Mouse (Mus musculus) G1E (cell line): Measurements from ENCODE around the gene Magt1.

Experiments used
- CTCF ChIP-seq: IDR thresholded peaks from 2 replicates; pipeline ENCODE4 v1.5.1; 2012; ENCODE audit warnings: low read depth, low read length, inconsistent platforms, mixed read lengths
- GATA1 ChIP-seq: IDR thresholded peaks from 2 replicates; pipeline ENCODE4 v1.6.1; 2012; ENCODE audit warnings: borderline replicate concordance, low read length, inconsistent platforms, mixed read lengths
- POLR2AphosphoS5 ChIP-seq: IDR thresholded peaks from 2 replicates; pipeline ENCODE4 v1.6.1; 2012; ENCODE audit warnings: low read depth, low read length, inconsistent platforms; ENCODE audit not compliant: insufficient replicate concordance
- TAL1 ChIP-seq: conservative IDR thresholded peaks from 2 replicates; pipeline ENCODE4 v1.6.1; 2012; ENCODE audit warnings: low read depth, low read length, inconsistent platforms, mixed read lengths

- TF ChIP-seq CTCF (no peak), GATA1 (no peak), POLR2AphosphoS5 (no peak), TAL1 (no peak)
These were observed 5.4 kb upstream of the Magt1 start for GRCm38 (mm10) chrX:106017102-106017501.
